Mouse (Mus musculus) intestine, embryonic 16.5 days (tissue): ENCODE measurements around the gene Cyp1b1. TPM values are rescaled to one million over a fixed set of nuclear protein-coding genes. Genes with fewer than 3 reads are reported as not detected.

Source experiments
- ATAC-seq: fragments of 200-750 bp; cut with Nextera tagmentation; 2 replicates; pipeline ENCODE4 v1.8.0; 2017; ENCODE audit warnings: moderate TSS enrichment, moderate library complexity
- H3K27ac ChIP-seq: fragments of 300-500 bp; sonication (generic); 2 replicates; pipeline ENCODE4 v1.5.1; 2014; ENCODE audit warnings: mild to moderate bottlenecking, low read length
- H3K27me3 ChIP-seq: fragments of 300-500 bp; sonication (generic); replicated peaks from 2 replicates; pipeline ENCODE4 v1.6.1; 2014; ENCODE audit warnings: low read length, control low read depth, mixed read lengths; ENCODE audit not compliant: control insufficient read depth, insufficient read depth
- H3K36me3 ChIP-seq: fragments of 300-500 bp; sonication (generic); 2 replicates; pipeline ENCODE4 v1.6.1; 2014; ENCODE audit warnings: low read length, control low read depth; ENCODE audit not compliant: control insufficient read depth, insufficient read depth
- H3K4me1 ChIP-seq: fragments of 300-500 bp; sonication (generic); 2 replicates; pipeline ENCODE4 v1.6.1; 2014; ENCODE audit warnings: low read length, control low read depth, mixed read lengths; ENCODE audit not compliant: control insufficient read depth, insufficient read depth
- H3K4me2 ChIP-seq: fragments of 300-500 bp; sonication (generic); 2 replicates; pipeline ENCODE4 v1.6.1; 2014; ENCODE audit warnings: low read depth, low read length, control low read depth
- H3K4me3 ChIP-seq: fragments of 300-500 bp; sonication (generic); 2 replicates; pipeline ENCODE4 v1.5.1; 2014; ENCODE audit warnings: mild to moderate bottlenecking, low read length
- H3K9ac ChIP-seq: fragments of 300-500 bp; sonication (generic); 2 replicates; pipeline ENCODE4 v1.6.1; 2014; ENCODE audit warnings: low read depth, low read length
- H3K9me3 ChIP-seq: fragments of 300-500 bp; sonication (generic); 2 replicates; pipeline ENCODE4 v1.6.1; 2016; ENCODE audit warnings: low read length, control low read depth; ENCODE audit not compliant: control insufficient read depth
- WGBS: fragments of 180-500 bp; shearing (Covaris S2); extraction: QIAGEN DNeasy Blood & Tissue Kit; methylation state at CpG from one replicate; pipeline ENCODE4 v1.1.7; 2014; 5-methylcytosine and 5-hydroxymethylcytosine counted together
- polyA plus RNA-seq: library from polyadenylated mRNA; unstranded; fragments of >200 nt; fragmentation: Nextera tagmentation; extraction: Ambion mirVana; gene quantifications from 2 replicates; pipeline ENCODE4 v1.2.1, GENCODE M21; 2015

Gene Cyp1b1
- polyA plus RNA-seq, 1 experiment from 2014 or later, result 6.9 TPM

GRCm38 (mm10) chr17:79720681-79721080, 5.8 kb upstream of the Cyp1b1 start:
- H3K9me3 ChIP-seq, result no peaks in the 10 kb centered on the region
- no peaks in the 10 kb centered on the region; the same call in 1 of the 2 replicates for H3K27me3 ChIP-seq
- no peak overlapping the region for H3K9ac ChIP-seq
- no peak overlapping the region for H3K4me3 ChIP-seq
- 84% methylated on average over 7 of the region's 7 CpGs for WGBS
- ATAC-seq, result no peak
- H3K4me2 ChIP-seq, result no peak overlapping the region
- H3K36me3 ChIP-seq, result no peaks in the 10 kb centered on the region
- no peaks in the 10 kb centered on the region for H3K4me1 ChIP-seq
- H3K27ac ChIP-seq, result no peak overlapping the region

GRCm38 (mm10) chr17:79715649-79716143, 835 bp upstream of the Cyp1b1 start:
- peak overlapping the region; percentile 89 for H3K4me2 ChIP-seq
- H3K36me3 ChIP-seq, result no peaks in the 10 kb centered on the region
- peak overlapping the region; percentile 47 for H3K4me3 ChIP-seq
- H3K9ac ChIP-seq, result peak overlapping the region; percentile 58
- H3K27me3 ChIP-seq, result peaks cover 25% of the 10 kb centered on the region
- WGBS, result under 1% methylated on average over 42 of the region's 42 CpGs
- no peak overlapping the region for H3K27ac ChIP-seq
- no peaks in the 10 kb centered on the region for H3K9me3 ChIP-seq
- peaks cover 25% of the 10 kb centered on the region for H3K4me1 ChIP-seq
- peak; percentile 91 for ATAC-seq

GRCm38 (mm10) chr17:79714368-79714895, 429 bp downstream of the Cyp1b1 start:
- H3K9me3 ChIP-seq, result no peaks in the 10 kb centered on the region
- no peak for ATAC-seq
- 1% methylated on average over 16 of the region's 16 CpGs for WGBS
- H3K9ac ChIP-seq, result peak overlapping the region; percentile 64
- H3K36me3 ChIP-seq, result no peaks in the 10 kb centered on the region
- peak overlapping the region; percentile 17 for H3K27ac ChIP-seq
- H3K4me1 ChIP-seq, result peaks cover 25% of the 10 kb centered on the region
- H3K4me2 ChIP-seq, result peak overlapping the region; percentile 89
- peak overlapping the region; percentile 47 for H3K4me3 ChIP-seq
- H3K27me3 ChIP-seq, result peaks cover 29% of the 10 kb centered on the region

GRCm38 (mm10) chr17:79713643-79714367, 1.1 kb downstream of the Cyp1b1 start:
- H3K4me2 ChIP-seq, result peak overlapping the region; percentile 89
- H3K4me1 ChIP-seq, result peaks cover 25% of the 10 kb centered on the region
- peak overlapping the region; percentile 47 for H3K4me3 ChIP-seq
- peaks cover 29% of the 10 kb centered on the region for H3K27me3 ChIP-seq
- peak overlapping the region; percentile 64 for H3K9ac ChIP-seq
- H3K27ac ChIP-seq, result no peak overlapping the region; the same call in 1 of the 2 replicates
- H3K9me3 ChIP-seq, result no peaks in the 10 kb centered on the region
- ATAC-seq, result peak; percentile 30
- H3K36me3 ChIP-seq, result no peaks in the 10 kb centered on the region
- WGBS, result under 1% methylated on average over 63 of the region's 63 CpGs

- ATAC-seq, result no peak
- H3K4me1 ChIP-seq, result peaks cover 25% of the 10 kb centered on the region
- peak overlapping the region; percentile 64 for H3K9ac ChIP-seq
- no peak overlapping the region for H3K27ac ChIP-seq
- H3K9me3 ChIP-seq, result no peaks in the 10 kb centered on the region
- whole genome bisulfite sequencing, result under 1% methylated on average over 24 of the region's 24 CpGs
- H3K4me2 ChIP-seq, result peak overlapping the region; percentile 89
- H3K36me3 ChIP-seq, result no peaks in the 10 kb centered on the region
- peak overlapping the region; percentile 47 for H3K4me3 ChIP-seq
- H3K27me3 ChIP-seq, result peaks cover 29% of the 10 kb centered on the region
These were observed 1.6 kb downstream of the Cyp1b1 start for GRCm38 (mm10) chr17:79713276-79713642.

GRCm38 (mm10) chr17:79712536-79712935, 2.3 kb downstream of the Cyp1b1 start:
- H3K4me1 ChIP-seq, result peaks cover 25% of the 10 kb centered on the region
- H3K9ac ChIP-seq, result 0 out of 2 replicates have a peak overlapping the region, but pooled peaks have one; percentile 35
- peak overlapping the region; percentile 25 for H3K4me3 ChIP-seq
- H3K27me3 ChIP-seq, result peaks cover 29% of the 10 kb centered on the region
- ATAC-seq, result no peak
- H3K9me3 ChIP-seq, result no peaks in the 10 kb centered on the region
- no peaks in the 10 kb centered on the region for H3K36me3 ChIP-seq
- H3K4me2 ChIP-seq, result no peak overlapping the region
- 21% methylated on average over 9 of the region's 9 CpGs for WGBS
- H3K27ac ChIP-seq, result no peak overlapping the region

- Histone ChIP-seq H3K4me1 (peaks cover 25% of the 10 kb centered on the region), H3K27me3 (peaks cover 29% of the 10 kb centered on the region), H3K9me3 (no peaks in the 10 kb centered on the region), H3K36me3 (no peaks in the 10 kb centered on the region), H3K4me2 (no peak overlapping the region), H3K27ac (no peak overlapping the region), H3K9ac (no peak overlapping the region), H3K4me3 (no peak overlapping the region)
- no peak for ATAC-seq
- 26% methylated on average over 6 of the region's 6 CpGs for WGBS
These were observed 2.9 kb downstream of the Cyp1b1 start for GRCm38 (mm10) chr17:79711944-79712343.

GRCm38 (mm10) chr17:79710246-79710842, 4.5 kb downstream of the Cyp1b1 start:
- Histone ChIP-seq H3K4me3 (0 out of 2 replicates have a peak overlapping the region, but pooled peaks have one; percentile 3), H3K36me3 (no peaks in the 10 kb centered on the region), H3K4me2 (no peak overlapping the region), H3K27me3 (peaks cover 29% of the 10 kb centered on the region), H3K4me1 (peaks cover 24% of the 10 kb centered on the region), H3K27ac (no peak overlapping the region), H3K9ac (no peak overlapping the region), H3K9me3 (no peaks in the 10 kb centered on the region)
- WGBS, result 21% methylated on average over 15 of the region's 15 CpGs
- no peak for ATAC-seq

GRCm38 (mm10) chr17:79709718-79710117, 5.1 kb downstream of the Cyp1b1 start:
- no peak for ATAC-seq
- Histone ChIP-seq H3K36me3 (no peaks in the 10 kb centered on the region), H3K27ac (no peak overlapping the region), H3K4me3 (no peak overlapping the region), H3K9ac (no peak overlapping the region), H3K9me3 (no peaks in the 10 kb centered on the region), H3K4me1 (peaks cover 18% of the 10 kb centered on the region), H3K4me2 (no peak overlapping the region), H3K27me3 (peaks cover 23% of the 10 kb centered on the region)
- 70% methylated on average over 1 of the region's 1 CpGs for WGBS
